Mouse (Mus musculus): ENCODE results near the gene Ier5l.

- TF ChIP-seq GATA1 (IDR thresholded peaks at IDR 0.05; ENCODE audit: borderline replicate concordance, low read length) (no peak), FLI1 (IDR thresholded peaks at IDR 0.05; ENCODE audit: low read length) (no peak)
Measured at GRCm38 (mm10) chr2:30495000-30495908, 21.2 kb upstream of the Ier5l start.
